Mouse (Mus musculus) intestine, embryonic 15.5 days (tissue): ENCODE results near the gene Abcb7. TPM values are rescaled to one million over a fixed set of nuclear protein-coding genes. Genes with fewer than 3 reads are reported as not detected.
"Not testable (repeated sequence)": the region's sequence is repeated elsewhere in the genome, so short reads cannot be mapped to it uniquely, and the experiment has no call there.

Experiments
- ATAC-seq: fragments of 200-750 bp; cut with Nextera tagmentation; 2 replicates; pipeline ENCODE4 v1.8.0; 2017; ENCODE audit warnings: moderate TSS enrichment, moderate library complexity
- H3K27ac ChIP-seq: fragments of 300-500 bp; sonication (generic); 2 replicates; pipeline ENCODE4 v1.5.1; 2015; ENCODE audit warnings: mild to moderate bottlenecking, inconsistent platforms
- H3K27me3 ChIP-seq: fragments of 300-500 bp; sonication (generic); replicated peaks from 2 replicates; pipeline ENCODE4 v1.6.1; 2015; ENCODE audit warnings: inconsistent platforms
- H3K36me3 ChIP-seq: fragments of 300-500 bp; sonication (generic); 2 replicates; pipeline ENCODE4 v1.6.1; 2015; ENCODE audit warnings: inconsistent platforms
- H3K4me1 ChIP-seq: fragments of 300-500 bp; sonication (generic); replicated peaks from 2 replicates; pipeline ENCODE4 v1.6.1; 2015; ENCODE audit warnings: inconsistent platforms
- H3K4me2 ChIP-seq: fragments of 300-500 bp; sonication (generic); replicated peaks from 2 replicates; pipeline ENCODE4 v1.6.1; 2015; ENCODE audit warnings: mild to moderate bottlenecking, inconsistent platforms
- H3K4me3 ChIP-seq: fragments of 300-500 bp; sonication (generic); replicated peaks from 2 replicates; pipeline ENCODE4 v1.5.1; 2015; ENCODE audit warnings: inconsistent platforms
- H3K9ac ChIP-seq: fragments of 300-500 bp; sonication (generic); 2 replicates; pipeline ENCODE4 v1.6.1; 2015; ENCODE audit warnings: inconsistent platforms
- H3K9me3 ChIP-seq: fragments of 300-500 bp; sonication (generic); 2 replicates; pipeline ENCODE4 v1.6.1; 2016; ENCODE audit warnings: inconsistent platforms
- WGBS: fragments of 180-500 bp; shearing (Covaris S2); methylation state at CpG from one replicate; pipeline ENCODE4 v1.1.7; 2015; 5-methylcytosine and 5-hydroxymethylcytosine counted together
- polyA plus RNA-seq: library from polyadenylated mRNA; unstranded; fragments of >200 nt; fragmentation: Nextera tagmentation; extraction: Ambion mirVana; gene quantifications from 2 replicates; pipeline ENCODE4 v1.2.1, GENCODE M21; 2015

Abcb7 gene
- polyA plus RNA-seq, result 8.3 and 9.4 TPM in 2 replicates

GRCm38 (mm10) chrX:104413183-104413983, at the start of gene Abcb7:
Gene Abcb7, minus strand, starts transcription at chrX:104413856.
- Histone ChIP-seq H3K4me1 (no peaks in the 10 kb centered on the region), H3K27ac (peak within 1 kb of the TSS; percentile 92), H3K9me3 (no peaks in the 10 kb centered on the region), H3K27me3 (peaks cover 4% of the 10 kb centered on the region; the same call in 1 of the 2 replicates), H3K4me3 (peak within 1 kb of the TSS; percentile 63), H3K36me3 (no peaks in the 10 kb centered on the region), H3K4me2 (peak within 1 kb of the TSS; percentile 49), H3K9ac (peak within 1 kb of the TSS; percentile 63)
- 19% methylated on average over 58 of the region's 58 CpGs for WGBS
- ATAC-seq, result peak; percentile 98

- Histone ChIP-seq H3K9ac (no peak overlapping the region), H3K27ac (no peak overlapping the region), H3K4me3 (no peak overlapping the region), H3K27me3 (no peaks in the 10 kb centered on the region), H3K9me3 (no peaks in the 10 kb centered on the region), H3K36me3 (no peaks in the 10 kb centered on the region), H3K4me2 (no peak overlapping the region), H3K4me1 (no peaks in the 10 kb centered on the region)
- ATAC-seq, result no peak
- 42% methylated on average over 2 of the region's 2 CpGs for WGBS
Measured at GRCm38 (mm10) chrX:104461755-104462154, 48.1 kb upstream of the Abcb7 start.

GRCm38 (mm10) chrX:104452433-104452832, 38.8 kb upstream of the Abcb7 start:
- Histone ChIP-seq H3K9ac (no peak overlapping the region), H3K4me3 (no peak overlapping the region), H3K27me3 (no peaks in the 10 kb centered on the region), H3K36me3 (no peaks in the 10 kb centered on the region), H3K27ac (no peak overlapping the region), H3K4me2 (no peak overlapping the region), H3K4me1 (no peaks in the 10 kb centered on the region), H3K9me3 (no peaks in the 10 kb centered on the region)
- WGBS, result 78% methylated on average over 1 of the region's 1 CpGs
- no peak for ATAC-seq

- Histone ChIP-seq H3K9ac (no peak overlapping the region), H3K27me3 (no peaks in the 10 kb centered on the region), H3K27ac (no peak overlapping the region), H3K4me1 (no peaks in the 10 kb centered on the region), H3K4me3 (no peak overlapping the region), H3K36me3 (no peaks in the 10 kb centered on the region), H3K9me3 (no peaks in the 10 kb centered on the region), H3K4me2 (no peak overlapping the region)
- no peak for ATAC-seq
- WGBS, result 41% methylated on average over 1 of the region's 1 CpGs
Measured at GRCm38 (mm10) chrX:104433456-104433855, 19.8 kb upstream of the Abcb7 start.

- Histone ChIP-seq H3K4me3 (no peak overlapping the region), H3K4me1 (no peaks in the 10 kb centered on the region), H3K36me3 (no peaks in the 10 kb centered on the region), H3K27ac (no peak overlapping the region), H3K9me3 (no peaks in the 10 kb centered on the region), H3K4me2 (no peak overlapping the region), H3K27me3 (no peaks in the 10 kb centered on the region), H3K9ac (no peak overlapping the region)
- ATAC-seq, result no peak
- WGBS, result 76% methylated on average over 3 of the region's 3 CpGs
Measured at GRCm38 (mm10) chrX:104428108-104428507, 14.5 kb upstream of the Abcb7 start.

GRCm38 (mm10) chrX:104413995-104414394, 339 bp upstream of the Abcb7 start:
- peak overlapping the region; percentile 42; the same call in 1 of the 2 replicates for H3K4me2 ChIP-seq
- peak overlapping the region; percentile 63 for H3K4me3 ChIP-seq
- no peaks in the 10 kb centered on the region for H3K4me1 ChIP-seq
- 50% methylated on average over 7 of the region's 7 CpGs for WGBS
- H3K36me3 ChIP-seq, result no peaks in the 10 kb centered on the region
- ATAC-seq, result peak; percentile 35; the same call in 1 of the 2 replicates
- H3K27me3 ChIP-seq, result peaks cover 4% of the 10 kb centered on the region; the same call in 1 of the 2 replicates
- no peaks in the 10 kb centered on the region for H3K9me3 ChIP-seq
- H3K27ac ChIP-seq, result peak overlapping the region; percentile 92; the same call in 1 of the 2 replicates
- no peak overlapping the region for H3K9ac ChIP-seq

GRCm38 (mm10) chrX:104408137-104408536, 5.5 kb downstream of the Abcb7 start:
- Histone ChIP-seq H3K4me3 (no peak overlapping the region), H3K9me3 (no peaks in the 10 kb centered on the region), H3K27me3 (no peaks in the 10 kb centered on the region), H3K4me2 (no peak overlapping the region), H3K27ac (no peak overlapping the region), H3K4me1 (no peaks in the 10 kb centered on the region), H3K36me3 (no peaks in the 10 kb centered on the region), H3K9ac (no peak overlapping the region)
- ATAC-seq, result no peak

- H3K9ac ChIP-seq, result no peak overlapping the region
- H3K9me3 ChIP-seq, result no peaks in the 10 kb centered on the region
- no peak overlapping the region for H3K4me3 ChIP-seq
- WGBS, result 75% methylated on average over 5 of the region's 5 CpGs
- H3K27me3 ChIP-seq, result no peaks in the 10 kb centered on the region
- no peak overlapping the region for H3K4me2 ChIP-seq
- no peaks in the 10 kb centered on the region for H3K36me3 ChIP-seq
- ATAC-seq, result no peak
- no peak overlapping the region for H3K27ac ChIP-seq
- H3K4me1 ChIP-seq, result no peaks in the 10 kb centered on the region
Measured at GRCm38 (mm10) chrX:104402463-104402862, 11.2 kb downstream of the Abcb7 start.

GRCm38 (mm10) chrX:104401134-104401533, 12.5 kb downstream of the Abcb7 start:
- no peak for ATAC-seq
- Histone ChIP-seq H3K27ac (no peak overlapping the region), H3K36me3 (no peaks in the 10 kb centered on the region), H3K4me1 (no peaks in the 10 kb centered on the region), H3K9ac (no peak overlapping the region), H3K4me3 (no peak overlapping the region), H3K4me2 (no peak overlapping the region), H3K9me3 (no peaks in the 10 kb centered on the region), H3K27me3 (no peaks in the 10 kb centered on the region)
- 93% methylated on average over 1 of the region's 1 CpGs for WGBS

GRCm38 (mm10) chrX:104397526-104397925, 16.1 kb downstream of the Abcb7 start:
- H3K36me3 ChIP-seq, result no peaks in the 10 kb centered on the region
- no peak overlapping the region for H3K9ac ChIP-seq
- no peak overlapping the region for H3K27ac ChIP-seq
- no peak overlapping the region for H3K4me3 ChIP-seq
- H3K9me3 ChIP-seq, result no peaks in the 10 kb centered on the region
- H3K4me2 ChIP-seq, result no peak overlapping the region
- no peaks in the 10 kb centered on the region for H3K27me3 ChIP-seq
- H3K4me1 ChIP-seq, result no peaks in the 10 kb centered on the region
- 55% methylated on average over 1 of the region's 1 CpGs for whole genome bisulfite sequencing
- ATAC-seq, result no peak

- H3K27ac ChIP-seq, result no peak overlapping the region
- no peak for ATAC-seq
Measured at GRCm38 (mm10) chrX:104359686-104360085, 54.0 kb downstream of the Abcb7 start.

GRCm38 (mm10) chrX:104355842-104356241, 57.8 kb downstream of the Abcb7 start:
- ATAC-seq, result no peak
- no peaks in the 10 kb centered on the region for H3K4me1 ChIP-seq

More at GRCm38 (mm10) chrX:104359686-104360085, 54.0 kb downstream of the Abcb7 start:
- Histone ChIP-seq H3K9ac (no peak overlapping the region), H3K27me3 (no peaks in the 10 kb centered on the region), H3K9me3 (no peaks in the 10 kb centered on the region), H3K4me3 (no peak overlapping the region), H3K4me1 (no peaks in the 10 kb centered on the region), H3K4me2 (no peak overlapping the region), H3K36me3 (no peaks in the 10 kb centered on the region)

GRCm38 (mm10) chrX:104348146-104348545, 65.5 kb downstream of the Abcb7 start:
- not testable (repeated sequence) for H3K4me3 ChIP-seq, H3K4me2 ChIP-seq, H3K4me1 ChIP-seq, H3K9ac ChIP-seq, H3K27me3 ChIP-seq, H3K9me3 ChIP-seq, H3K36me3 ChIP-seq, H3K27ac ChIP-seq
- ATAC-seq, result 0 out of 2 replicates have a peak, but pooled peaks have one; percentile 53
- 88% methylated on average over 30 of the region's 31 CpGs for WGBS

More at GRCm38 (mm10) chrX:104355842-104356241, 57.8 kb downstream of the Abcb7 start:
- WGBS, result 80% methylated on average over 1 of the region's 1 CpGs
- Histone ChIP-seq H3K9me3 (no peaks in the 10 kb centered on the region), H3K9ac (no peak overlapping the region), H3K27me3 (no peaks in the 10 kb centered on the region), H3K36me3 (no peaks in the 10 kb centered on the region), H3K4me2 (no peak overlapping the region), H3K4me3 (no peak overlapping the region), H3K27ac (no peak overlapping the region)
